Mouse (Mus musculus): ENCODE results near the gene Eef1akmt1. TPM values are rescaled to one million over a fixed set of nuclear protein-coding genes. Genes with fewer than 3 reads are reported as not detected.

Eef1akmt1 gene
- polyA plus RNA-seq (2014; fragmentation: Nextera tagmentation; extraction: Ambion mirVana), result 102 and 104 TPM in 2 replicates

- WGBS, result 12% methylated on average over 35 of the region's 35 CpGs
- H3K36me3 ChIP-seq (replicated peaks; ENCODE audit: control insufficient read depth, insufficient read depth, low read depth, low read length), result no peaks in the 10 kb centered on the region; the same call in 1 of the 2 replicates
- H3K4me2 ChIP-seq (ENCODE audit: low read depth, low read length), result peak within 1 kb of the TSS; percentile 54
- peak within 1 kb of the TSS; percentile 57 for H3K9ac ChIP-seq (replicated peaks; ENCODE audit: low read length)
- no peaks in the 10 kb centered on the region for H3K27me3 ChIP-seq (ENCODE audit: control insufficient read depth, insufficient read depth, low read length)
- peak within 1 kb of the TSS; percentile 46 for H3K4me3 ChIP-seq (ENCODE audit: low read depth, low read length)
- DNase-seq (ENCODE audit: low spot score) (peak; percentile 97), ATAC-seq (replicated peaks; ENCODE audit: insufficient number of reproducible peaks, low FRiP score, low TSS enrichment, low read depth) (peak; percentile 94)
- H3K27ac ChIP-seq (replicated peaks; ENCODE audit: low read depth, low read length), result no peak within 1 kb of the TSS; the same call in 1 of the 2 replicates
- no peaks in the 10 kb centered on the region for H3K4me1 ChIP-seq (ENCODE audit: control insufficient read depth, insufficient read depth, low read length)
- no peaks in the 10 kb centered on the region for H3K9me3 ChIP-seq (replicated peaks; ENCODE audit: control insufficient read depth, low read length)
Observed at GRCm38 (mm10) chr14:57571155-57572133, at the start of gene Eef1akmt1. Eef1akmt1 (minus strand) TSS chr14:57571612.

GRCm38 (mm10) chr14:57620598-57621236 lies 49.3 kb upstream of the Eef1akmt1 start:
- WGBS, result 73% methylated on average over 4 of the region's 4 CpGs
- H3K9me3 ChIP-seq (replicated peaks; ENCODE audit: control insufficient read depth, low read length), result no peaks in the 10 kb centered on the region
- ATAC-seq (replicated peaks; ENCODE audit: insufficient number of reproducible peaks, low FRiP score, low TSS enrichment, low read depth) (no peak), DNase-seq (ENCODE audit: low spot score) (no peak)
- H3K4me1 ChIP-seq (ENCODE audit: control insufficient read depth, insufficient read depth, low read length), result no peaks in the 10 kb centered on the region
- H3K4me3 ChIP-seq (ENCODE audit: low read depth, low read length), result no peak overlapping the region
- no peak overlapping the region for H3K9ac ChIP-seq (replicated peaks; ENCODE audit: low read length)
- H3K36me3 ChIP-seq (replicated peaks; ENCODE audit: control insufficient read depth, insufficient read depth, low read depth, low read length), result no peaks in the 10 kb centered on the region; the same call in 1 of the 2 replicates
- no peak overlapping the region for H3K27ac ChIP-seq (replicated peaks; ENCODE audit: low read depth, low read length)
- H3K27me3 ChIP-seq (ENCODE audit: control insufficient read depth, insufficient read depth, low read length), result no peaks in the 10 kb centered on the region
- H3K4me2 ChIP-seq (ENCODE audit: low read depth, low read length), result no peak overlapping the region

- H3K4me1 ChIP-seq (ENCODE audit: control insufficient read depth, insufficient read depth, low read length), result no peaks in the 10 kb centered on the region
- no peaks in the 10 kb centered on the region for H3K27me3 ChIP-seq (ENCODE audit: control insufficient read depth, insufficient read depth, low read length)
- H3K9me3 ChIP-seq (replicated peaks; ENCODE audit: control insufficient read depth, low read length), result no peaks in the 10 kb centered on the region
- H3K9ac ChIP-seq (replicated peaks; ENCODE audit: low read length), result no peak overlapping the region
- H3K4me3 ChIP-seq (ENCODE audit: low read depth, low read length), result no peak overlapping the region
- DNase-seq (ENCODE audit: low spot score) (peak; percentile 76), ATAC-seq (replicated peaks; ENCODE audit: insufficient number of reproducible peaks, low FRiP score, low TSS enrichment, low read depth) (no peak)
- 51% methylated on average over 2 of the region's 2 CpGs for WGBS
- H3K36me3 ChIP-seq (replicated peaks; ENCODE audit: control insufficient read depth, insufficient read depth, low read depth, low read length), result no peaks in the 10 kb centered on the region
- no peak overlapping the region for H3K27ac ChIP-seq (replicated peaks; ENCODE audit: low read depth, low read length)
- H3K4me2 ChIP-seq (ENCODE audit: low read depth, low read length), result no peak overlapping the region
Observed at GRCm38 (mm10) chr14:57619487-57619886, 48.1 kb upstream of the Eef1akmt1 start.

GRCm38 (mm10) chr14:57617675-57618074 lies 46.3 kb upstream of the Eef1akmt1 start:
- DNase-seq (ENCODE audit: low spot score), result no peak
- Histone ChIP-seq H3K9me3 (replicated peaks; ENCODE audit: control insufficient read depth, low read length) (no peaks in the 10 kb centered on the region), H3K4me1 (ENCODE audit: control insufficient read depth, insufficient read depth, low read length) (no peaks in the 10 kb centered on the region), H3K4me2 (ENCODE audit: low read depth, low read length) (no peak overlapping the region), H3K27me3 (ENCODE audit: control insufficient read depth, insufficient read depth, low read length) (no peaks in the 10 kb centered on the region), H3K4me3 (ENCODE audit: low read depth, low read length) (no peak overlapping the region), H3K27ac (replicated peaks; ENCODE audit: low read depth, low read length) (no peak overlapping the region), H3K9ac (replicated peaks; ENCODE audit: low read length) (no peak overlapping the region), H3K36me3 (replicated peaks; ENCODE audit: control insufficient read depth, insufficient read depth, low read depth, low read length) (no peaks in the 10 kb centered on the region)
- ATAC-seq (replicated peaks; ENCODE audit: insufficient number of reproducible peaks, low FRiP score, low TSS enrichment, low read depth), result no peak
- 85% methylated on average over 1 of the region's 1 CpGs for WGBS

- WGBS, result 86% methylated on average over 6 of the region's 6 CpGs
- Histone ChIP-seq H3K4me1 (ENCODE audit: control insufficient read depth, insufficient read depth, low read length) (no peaks in the 10 kb centered on the region), H3K36me3 (replicated peaks; ENCODE audit: control insufficient read depth, insufficient read depth, low read depth, low read length) (no peaks in the 10 kb centered on the region), H3K27me3 (ENCODE audit: control insufficient read depth, insufficient read depth, low read length) (no peaks in the 10 kb centered on the region), H3K27ac (replicated peaks; ENCODE audit: low read depth, low read length) (no peak overlapping the region), H3K9me3 (replicated peaks; ENCODE audit: control insufficient read depth, low read length) (no peaks in the 10 kb centered on the region), H3K9ac (replicated peaks; ENCODE audit: low read length) (no peak overlapping the region), H3K4me3 (ENCODE audit: low read depth, low read length) (no peak overlapping the region), H3K4me2 (ENCODE audit: low read depth, low read length) (no peak overlapping the region)
- DNase-seq (ENCODE audit: low spot score) (no peak), ATAC-seq (replicated peaks; ENCODE audit: insufficient number of reproducible peaks, low FRiP score, low TSS enrichment, low read depth) (no peak)
Observed at GRCm38 (mm10) chr14:57616339-57616965, 45.0 kb upstream of the Eef1akmt1 start.

- H3K4me3 ChIP-seq (ENCODE audit: low read depth, low read length), result no peak overlapping the region
- DNase-seq (ENCODE audit: low spot score), result no peak
- no peak for ATAC-seq (replicated peaks; ENCODE audit: insufficient number of reproducible peaks, low FRiP score, low TSS enrichment, low read depth)
- no peaks in the 10 kb centered on the region for H3K27me3 ChIP-seq (ENCODE audit: control insufficient read depth, insufficient read depth, low read length)
- no peak overlapping the region for H3K27ac ChIP-seq (replicated peaks; ENCODE audit: low read depth, low read length)
- no peak overlapping the region for H3K4me2 ChIP-seq (ENCODE audit: low read depth, low read length)
- no peaks in the 10 kb centered on the region for H3K9me3 ChIP-seq (replicated peaks; ENCODE audit: control insufficient read depth, low read length)
- 89% methylated on average over 6 of the region's 6 CpGs for WGBS
- H3K9ac ChIP-seq (replicated peaks; ENCODE audit: low read length), result no peak overlapping the region
- no peaks in the 10 kb centered on the region for H3K4me1 ChIP-seq (ENCODE audit: control insufficient read depth, insufficient read depth, low read length)
- no peaks in the 10 kb centered on the region for H3K36me3 ChIP-seq (replicated peaks; ENCODE audit: control insufficient read depth, insufficient read depth, low read depth, low read length)
Observed at GRCm38 (mm10) chr14:57615828-57616227, 44.4 kb upstream of the Eef1akmt1 start.

- DNase-seq (ENCODE audit: low spot score), result no peak
- Histone ChIP-seq H3K27me3 (ENCODE audit: control insufficient read depth, insufficient read depth, low read length) (no peaks in the 10 kb centered on the region), H3K36me3 (replicated peaks; ENCODE audit: control insufficient read depth, insufficient read depth, low read depth, low read length) (no peaks in the 10 kb centered on the region), H3K9me3 (replicated peaks; ENCODE audit: control insufficient read depth, low read length) (no peaks in the 10 kb centered on the region), H3K27ac (replicated peaks; ENCODE audit: low read depth, low read length) (no peak overlapping the region), H3K4me2 (ENCODE audit: low read depth, low read length) (no peak overlapping the region), H3K9ac (replicated peaks; ENCODE audit: low read length) (no peak overlapping the region), H3K4me3 (ENCODE audit: low read depth, low read length) (no peak overlapping the region), H3K4me1 (ENCODE audit: control insufficient read depth, insufficient read depth, low read length) (no peaks in the 10 kb centered on the region)
- 45% methylated on average over 2 of the region's 2 CpGs for WGBS
- ATAC-seq (replicated peaks; ENCODE audit: insufficient number of reproducible peaks, low FRiP score, low TSS enrichment, low read depth), result no peak
Observed at GRCm38 (mm10) chr14:57611034-57611433, 39.6 kb upstream of the Eef1akmt1 start.

Measured in embryonic facial prominence, embryonic 11.5 days (tissue).